Mouse (Mus musculus): ENCODE results near the gene Pex14.
A peak's percentile ranks its signal among the peaks of the same experiment; 100 is the strongest.

DNA sequence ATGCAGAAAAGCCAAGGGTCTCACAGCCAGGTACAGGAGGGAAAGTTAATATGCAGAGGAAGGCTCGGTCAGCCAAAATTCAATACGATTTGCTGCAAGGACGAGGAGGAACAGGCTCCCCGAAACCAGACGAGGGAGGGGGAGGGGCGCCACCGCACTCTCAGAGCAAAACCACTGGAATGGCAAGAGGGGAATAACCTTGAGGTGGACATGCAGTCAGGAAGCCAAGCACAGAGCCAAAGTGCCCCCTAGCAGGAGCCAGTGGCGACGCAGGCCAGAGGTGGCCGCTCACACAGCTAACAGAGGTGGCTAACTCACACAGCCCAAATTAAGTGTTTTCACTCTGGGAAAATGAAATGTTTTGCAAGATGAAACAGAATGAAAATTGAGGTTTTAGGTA lies 52.3 kb downstream of the Pex14 start:
- TF ChIP-seq POLR2A (IDR thresholded peaks at IDR 0.05; ENCODE audit: insufficient read length, low read depth): no peak
- TF ChIP-seq MYOD1 (IDR thresholded peaks at IDR 0.05; ENCODE audit: control insufficient read depth in 1 of 3, insufficient read length in 2 of 3, low read depth in 2 of 3): peak in 1 of 3 experiments; percentile 19
- TF ChIP-seq USF1 (IDR thresholded peaks at IDR 0.05; ENCODE audit: low read depth): no peak
- TF ChIP-seq MAX (IDR thresholded peaks at IDR 0.05; ENCODE audit: low read depth): no peak
- TF ChIP-seq TCF12 (IDR thresholded peaks at IDR 0.05; ENCODE audit: insufficient read depth, poor library complexity, severe bottlenecking): no peak
- TF ChIP-seq SRF (IDR thresholded peaks at IDR 0.05; ENCODE audit: control insufficient read depth, insufficient read length, low read depth): no peak
- peak in 1 of 3 experiments; percentile 41 for TF ChIP-seq MYOG (IDR thresholded peaks at IDR 0.05; ENCODE audit: control insufficient read depth in 1 of 3, insufficient read depth in 1 of 3, insufficient read length in 2 of 3, low read depth in 2 of 3)
- no peak for TF ChIP-seq POLR2AphosphoS2 (IDR thresholded peaks at IDR 0.05; ENCODE audit: insufficient read length, low read depth)
- no peak for TF ChIP-seq REST (IDR thresholded peaks at IDR 0.05; ENCODE audit: insufficient read depth, insufficient read length)
